Mouse (Mus musculus): ENCODE data around the gene Ahsg.

The Ahsg gene

DNA sequence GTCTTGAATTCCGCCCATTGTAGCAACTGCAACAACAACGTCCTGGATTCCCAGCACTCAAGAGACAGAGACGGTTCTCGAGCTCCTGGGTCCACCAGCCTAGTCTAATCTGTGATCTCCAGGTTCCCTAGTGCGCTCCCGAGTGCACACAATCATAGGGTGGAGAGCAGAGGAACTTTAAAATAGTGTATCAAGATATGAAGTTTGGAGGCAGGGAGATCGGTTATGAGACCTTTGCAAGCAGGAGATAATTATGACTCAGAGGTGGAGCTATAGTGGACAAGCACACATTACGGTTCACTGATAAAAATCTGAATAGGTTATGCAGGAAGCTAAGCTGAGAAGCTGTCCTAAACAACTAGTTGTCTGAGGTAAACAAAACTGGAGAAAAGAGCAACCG lies 34.3 kb upstream of the Ahsg start:
- Histone ChIP-seq H3K9me3 (ENCODE audit: low read length) (no peaks in the 10 kb centered on the region), H3K36me3 (ENCODE audit: insufficient read depth, low read length) (peaks cover 36% of the 10 kb centered on the region), H3K4me3 (replicated peaks; ENCODE audit: low read length) (peak overlapping the region; percentile 99), H3K27me3 (ENCODE audit: insufficient read depth, low read length) (no peaks in the 10 kb centered on the region), H3K4me1 (replicated peaks; ENCODE audit: low read depth, low read length) (peaks cover 31% of the 10 kb centered on the region)
- TF ChIP-seq CTCF (conservative IDR thresholded peaks at IDR 0.05; ENCODE audit: low read length), result no peak
- no peak for TF ChIP-seq POU5F1 (IDR thresholded peaks at IDR 0.05; ENCODE audit: borderline replicate concordance, low read length)
- no peak for TF ChIP-seq NANOG (IDR thresholded peaks at IDR 0.05; ENCODE audit: borderline replicate concordance, low read length)

DNA sequence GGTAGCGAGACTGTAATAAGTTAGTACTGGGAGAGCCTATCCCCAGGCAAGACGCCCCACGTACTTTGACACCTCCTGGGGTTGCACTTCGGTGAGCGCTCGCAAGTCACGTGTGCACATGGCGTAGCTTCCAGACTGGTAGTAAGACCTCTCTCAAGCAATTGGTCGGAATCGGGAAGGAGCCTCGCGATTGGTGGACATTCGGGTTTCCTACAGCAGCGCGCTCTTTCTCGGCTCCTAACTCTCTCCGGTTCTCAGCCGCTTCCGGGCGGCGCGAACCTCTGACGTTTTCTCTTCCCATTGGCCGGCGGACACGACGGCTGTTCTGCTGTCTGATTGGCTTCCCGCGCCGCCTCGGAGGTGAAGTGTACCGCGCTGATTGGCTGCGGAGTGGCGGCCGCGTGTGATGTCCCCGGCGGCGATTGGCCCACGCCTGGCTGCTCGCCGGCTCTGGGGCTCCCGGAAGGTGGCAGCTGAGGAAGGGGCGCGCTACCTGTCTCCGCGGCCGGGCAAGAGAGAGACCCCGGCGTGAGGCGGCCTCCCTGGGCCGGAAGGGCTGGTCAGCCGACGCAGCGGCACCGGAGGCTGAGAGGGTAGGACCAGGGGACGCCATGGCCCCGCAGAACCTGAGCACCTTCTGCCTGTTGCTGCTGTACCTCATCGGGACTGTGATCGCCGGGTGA lies 33.5 kb upstream of the Ahsg start, which contains the start of the genes Tbccd1 and Dnajb11:
Gene Tbccd1 (minus strand): TSS at position 239 of the 683 bp plus-strand sequence.
Gene Dnajb11 (plus strand): TSS at position 415 of the 683 bp plus-strand sequence.
- Histone ChIP-seq H3K4me3 (replicated peaks; ENCODE audit: low read length) (peak within 1 kb of the TSS; percentile 99), H3K36me3 (ENCODE audit: insufficient read depth, low read length) (peaks cover 41% of the 10 kb centered on the region), H3K4me1 (replicated peaks; ENCODE audit: low read depth, low read length) (peaks cover 31% of the 10 kb centered on the region), H3K27me3 (ENCODE audit: insufficient read depth, low read length) (no peaks in the 10 kb centered on the region), H3K9me3 (ENCODE audit: low read length) (no peaks in the 10 kb centered on the region)
- no peak for TF ChIP-seq POU5F1 (IDR thresholded peaks at IDR 0.05; ENCODE audit: borderline replicate concordance, low read length)

DNA sequence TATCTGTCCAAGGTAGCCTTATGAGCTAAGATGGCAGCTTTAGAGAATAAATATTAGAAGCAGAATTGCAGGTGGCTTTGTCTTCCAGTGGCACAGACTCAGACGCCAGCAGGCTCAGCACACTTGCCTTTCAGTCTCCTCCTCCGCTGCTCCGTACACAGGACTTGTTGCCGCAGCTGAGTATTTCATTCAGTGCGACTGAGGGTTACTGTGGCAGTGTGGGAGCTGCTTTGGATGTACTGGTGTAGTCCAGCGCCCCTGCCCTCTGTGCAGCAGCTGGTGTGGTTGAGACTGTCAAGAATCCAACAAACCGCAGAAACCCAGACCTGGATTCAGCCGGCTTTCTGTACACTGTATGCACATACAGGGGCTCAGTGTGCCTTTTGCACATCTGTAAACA lies 18.7 kb upstream of the Ahsg start:
- TF ChIP-seq POU5F1 (IDR thresholded peaks at IDR 0.05; ENCODE audit: borderline replicate concordance, low read length) (no peak), NANOG (IDR thresholded peaks at IDR 0.05; ENCODE audit: borderline replicate concordance, low read length) (no peak), CTCF (conservative IDR thresholded peaks at IDR 0.05; ENCODE audit: low read length) (no peak)
- no peak overlapping the region for H3K4me3 ChIP-seq (replicated peaks; ENCODE audit: low read length)
- H3K36me3 ChIP-seq (ENCODE audit: insufficient read depth, low read length), result peaks cover 65% of the 10 kb centered on the region
- H3K9me3 ChIP-seq (ENCODE audit: low read length), result no peaks in the 10 kb centered on the region
- no peaks in the 10 kb centered on the region for H3K27me3 ChIP-seq (ENCODE audit: insufficient read depth, low read length)
- H3K4me1 ChIP-seq (replicated peaks; ENCODE audit: low read depth, low read length), result peaks cover 24% of the 10 kb centered on the region

DNA sequence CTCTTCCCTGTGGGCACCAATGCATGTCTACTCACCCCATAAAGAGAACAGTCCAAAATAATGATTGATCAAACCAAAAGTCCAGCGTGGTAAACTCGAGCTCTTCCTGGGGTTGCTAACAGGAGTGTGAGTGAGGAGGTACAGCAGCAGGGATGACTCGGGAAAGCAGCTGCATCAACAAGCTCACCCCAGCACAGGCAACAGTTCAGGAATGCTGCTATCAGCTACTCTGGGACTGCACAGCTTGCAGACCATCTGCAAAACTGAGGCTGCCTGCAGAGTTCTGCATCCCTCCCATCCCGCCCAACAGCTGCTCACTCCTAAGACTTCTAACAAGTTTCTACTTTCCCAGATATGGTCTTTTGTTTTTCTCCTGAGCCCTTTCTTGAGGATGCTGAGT lies 17.7 kb upstream of the Ahsg start:
- Histone ChIP-seq H3K9me3 (ENCODE audit: low read length) (no peaks in the 10 kb centered on the region), H3K27me3 (ENCODE audit: insufficient read depth, low read length) (no peaks in the 10 kb centered on the region), H3K36me3 (ENCODE audit: insufficient read depth, low read length) (peaks cover 55% of the 10 kb centered on the region), H3K4me3 (replicated peaks; ENCODE audit: low read length) (no peak overlapping the region), H3K4me1 (replicated peaks; ENCODE audit: low read depth, low read length) (peaks cover 24% of the 10 kb centered on the region)
- TF ChIP-seq POU5F1 (IDR thresholded peaks at IDR 0.05; ENCODE audit: borderline replicate concordance, low read length) (no peak), NANOG (IDR thresholded peaks at IDR 0.05; ENCODE audit: borderline replicate concordance, low read length) (no peak), CTCF (conservative IDR thresholded peaks at IDR 0.05; ENCODE audit: low read length) (no peak)

DNA sequence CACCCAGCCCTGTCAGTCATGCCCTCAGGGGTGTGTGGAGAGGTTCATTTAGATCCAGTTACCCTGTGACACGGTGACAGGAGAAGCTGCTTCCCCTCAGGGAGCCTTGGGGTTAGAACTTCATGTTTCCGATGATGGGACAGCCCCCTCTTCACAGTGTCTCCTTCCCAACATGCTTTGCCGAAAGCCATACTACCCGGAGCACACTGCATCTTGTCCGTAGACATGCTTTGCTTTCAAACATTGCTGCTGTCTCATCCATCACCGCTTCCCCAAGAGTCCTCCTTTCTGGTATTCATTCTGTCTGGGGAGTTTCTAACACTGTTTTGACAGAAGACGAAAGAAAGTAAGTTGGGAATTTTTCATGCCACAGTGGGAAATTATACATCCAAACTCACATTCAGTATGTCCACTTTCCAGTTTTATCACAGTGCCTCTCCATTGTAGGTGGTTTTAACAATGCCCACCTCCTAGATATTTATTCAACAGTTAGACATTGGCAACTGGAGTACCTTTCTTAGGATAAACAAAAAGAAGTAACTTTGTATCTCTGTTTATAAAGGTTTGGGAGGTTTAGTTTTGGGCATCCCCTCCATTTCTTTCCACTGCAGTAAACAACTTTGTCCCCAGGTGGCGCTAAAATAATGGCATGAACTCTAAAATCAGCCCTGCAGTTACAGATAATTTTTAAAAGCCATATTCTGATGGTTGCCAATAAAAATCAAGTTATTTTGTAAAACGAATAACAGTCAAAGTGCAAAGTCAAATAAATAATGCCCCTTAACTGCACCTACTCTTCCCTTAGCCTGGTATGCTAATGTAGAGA lies 14.6 kb upstream of the Ahsg start:
- H3K4me3 ChIP-seq (replicated peaks; ENCODE audit: low read length), result no peak overlapping the region
- H3K27me3 ChIP-seq (ENCODE audit: insufficient read depth, low read length), result no peaks in the 10 kb centered on the region
- H3K9me3 ChIP-seq (ENCODE audit: low read length), result no peaks in the 10 kb centered on the region
- TF ChIP-seq POU5F1 (IDR thresholded peaks at IDR 0.05; ENCODE audit: borderline replicate concordance, low read length) (no peak), CTCF (conservative IDR thresholded peaks at IDR 0.05; ENCODE audit: low read length) (peak; percentile 79)
- H3K4me1 ChIP-seq (replicated peaks; ENCODE audit: low read depth, low read length), result peaks cover 32% of the 10 kb centered on the region
- H3K36me3 ChIP-seq (ENCODE audit: insufficient read depth, low read length), result peaks cover 25% of the 10 kb centered on the region

DNA sequence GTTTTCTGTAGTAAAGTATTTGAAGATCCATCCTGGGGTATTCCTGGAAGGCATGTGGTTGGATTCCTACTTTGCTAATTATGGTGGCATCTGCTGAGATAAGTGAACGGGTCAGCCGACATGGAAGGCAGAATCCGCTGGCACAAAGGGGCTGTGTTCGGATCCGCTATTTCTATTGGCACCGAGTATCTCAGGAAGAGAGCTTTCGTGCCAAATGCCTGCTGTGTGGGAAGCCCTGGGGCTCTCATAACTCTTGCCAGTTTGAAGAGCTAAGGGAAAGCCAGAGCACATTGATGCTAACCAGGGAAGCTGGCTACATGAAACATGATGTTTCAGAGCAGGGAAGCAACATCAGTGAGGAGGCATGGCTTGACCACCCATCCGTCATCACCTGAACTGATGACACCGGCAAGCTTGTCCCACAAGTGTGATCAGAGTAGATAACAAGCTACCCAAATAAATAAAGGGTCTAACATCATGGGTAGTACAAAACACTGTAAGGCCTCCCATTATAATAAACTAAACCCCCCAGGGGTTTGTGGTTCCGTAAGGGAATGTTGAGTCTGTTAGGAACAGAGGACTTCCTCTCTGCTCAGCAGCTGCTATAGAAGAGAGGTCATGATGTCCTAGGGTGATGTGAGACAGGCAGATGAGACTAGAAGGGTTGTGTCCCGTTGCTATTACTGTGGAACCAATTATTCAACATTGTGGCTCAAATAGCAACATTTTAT lies 13.3 kb upstream of the Ahsg start:
- Histone ChIP-seq H3K4me1 (replicated peaks; ENCODE audit: low read depth, low read length) (peaks cover 28% of the 10 kb centered on the region), H3K9me3 (ENCODE audit: low read length) (no peaks in the 10 kb centered on the region), H3K36me3 (ENCODE audit: insufficient read depth, low read length) (peaks cover 11% of the 10 kb centered on the region), H3K4me3 (replicated peaks; ENCODE audit: low read length) (no peak overlapping the region), H3K27me3 (ENCODE audit: insufficient read depth, low read length) (no peaks in the 10 kb centered on the region)
- TF ChIP-seq CTCF (conservative IDR thresholded peaks at IDR 0.05; ENCODE audit: low read length) (no peak), POU5F1 (IDR thresholded peaks at IDR 0.05; ENCODE audit: borderline replicate concordance, low read length) (no peak), NANOG (IDR thresholded peaks at IDR 0.05; ENCODE audit: borderline replicate concordance, low read length) (no peak)

DNA sequence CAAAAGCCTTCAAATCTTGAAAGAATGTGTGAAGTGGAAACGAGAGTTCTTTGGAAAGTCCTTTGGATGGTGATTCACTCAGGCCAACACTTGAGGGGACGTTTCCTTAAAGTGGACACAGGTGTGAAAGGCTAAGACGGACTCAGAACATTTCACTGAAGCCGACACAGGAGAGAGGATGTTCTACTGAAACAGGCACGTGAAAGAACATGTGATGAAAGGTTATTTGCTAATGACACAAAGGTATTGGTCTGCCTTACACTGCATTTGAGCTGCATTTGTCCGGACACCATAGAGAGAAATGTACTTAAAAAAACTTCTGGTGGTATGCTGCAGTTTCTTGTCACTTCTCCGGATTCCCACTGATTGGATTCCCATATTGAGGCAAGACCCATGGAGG lies 12.4 kb upstream of the Ahsg start:
- Histone ChIP-seq H3K27me3 (ENCODE audit: insufficient read depth, low read length) (no peaks in the 10 kb centered on the region), H3K9me3 (ENCODE audit: low read length) (no peaks in the 10 kb centered on the region), H3K4me1 (replicated peaks; ENCODE audit: low read depth, low read length) (peaks cover 19% of the 10 kb centered on the region), H3K4me3 (replicated peaks; ENCODE audit: low read length) (no peak overlapping the region), H3K36me3 (ENCODE audit: insufficient read depth, low read length) (0 out of 2 replicates have a peak, but pooled peaks cover 5% of the 10 kb centered on the region)
- no peak for TF ChIP-seq CTCF (conservative IDR thresholded peaks at IDR 0.05; ENCODE audit: low read length)
- TF ChIP-seq NANOG (IDR thresholded peaks at IDR 0.05; ENCODE audit: borderline replicate concordance, low read length), result no peak
- TF ChIP-seq POU5F1 (IDR thresholded peaks at IDR 0.05; ENCODE audit: borderline replicate concordance, low read length), result no peak

DNA sequence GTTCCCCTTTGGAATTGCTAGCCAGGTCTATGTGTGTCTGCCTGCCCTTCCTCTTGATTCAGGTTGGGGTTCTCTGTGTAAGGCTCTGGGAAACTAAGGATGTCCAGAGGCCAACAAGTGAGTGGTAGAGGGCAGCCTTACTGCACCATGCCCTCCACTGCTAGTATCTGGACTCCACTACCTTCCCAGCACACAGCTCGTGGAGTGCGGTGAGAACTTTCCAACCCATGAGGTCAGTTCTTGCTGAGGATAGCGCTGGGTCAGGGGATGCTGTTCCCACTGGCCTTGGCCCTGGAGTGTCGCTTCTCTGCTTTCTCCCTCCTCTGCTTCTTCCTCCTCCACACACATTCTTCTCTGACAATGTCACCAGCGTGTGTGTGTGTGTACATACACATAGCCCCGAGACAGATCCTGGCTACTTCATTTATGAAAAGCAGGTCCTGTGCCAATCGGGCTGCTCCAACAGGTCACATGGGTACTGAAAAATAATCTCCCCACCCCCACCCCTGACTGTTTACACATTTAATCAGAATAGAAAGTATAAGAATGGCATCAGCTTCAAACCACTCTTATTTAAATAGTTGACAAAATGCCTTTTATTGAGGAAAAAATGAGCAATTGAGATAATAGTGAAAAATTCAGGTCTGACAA lies 11.0 kb upstream of the Ahsg start:
- Histone ChIP-seq H3K36me3 (ENCODE audit: insufficient read depth, low read length) (no peaks in the 10 kb centered on the region), H3K4me3 (replicated peaks; ENCODE audit: low read length) (no peak overlapping the region), H3K27me3 (ENCODE audit: insufficient read depth, low read length) (0 out of 2 replicates have a peak, but pooled peaks cover 3% of the 10 kb centered on the region), H3K4me1 (replicated peaks; ENCODE audit: low read depth, low read length) (peaks cover 10% of the 10 kb centered on the region), H3K9me3 (ENCODE audit: low read length) (no peaks in the 10 kb centered on the region)
- no peak for TF ChIP-seq POU5F1 (IDR thresholded peaks at IDR 0.05; ENCODE audit: borderline replicate concordance, low read length)
- TF ChIP-seq CTCF (conservative IDR thresholded peaks at IDR 0.05; ENCODE audit: low read length), result no peak
- TF ChIP-seq NANOG (IDR thresholded peaks at IDR 0.05; ENCODE audit: borderline replicate concordance, low read length), result no peak
